Mouse (Mus musculus): ENCODE results near the gene Clip2.

DNA sequence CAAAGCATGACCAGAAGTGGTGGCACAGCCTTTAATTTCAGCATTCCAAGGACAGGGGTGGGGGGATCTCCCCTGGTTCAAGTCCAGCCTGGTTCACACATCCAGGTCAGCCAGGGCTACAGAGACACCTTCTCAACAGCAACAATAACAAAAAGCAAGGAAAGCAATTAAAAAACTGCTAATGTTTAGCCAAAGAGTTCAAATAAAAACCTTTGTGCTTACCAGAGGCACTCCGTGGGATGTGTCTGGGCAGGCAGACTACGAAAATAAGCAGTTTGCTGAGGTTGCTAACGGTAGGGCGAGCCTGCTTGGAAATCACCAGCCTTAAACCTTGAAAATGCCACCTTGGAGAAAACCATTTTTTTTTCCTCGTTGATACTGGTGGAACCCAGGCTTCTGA is 28.9 kb upstream of the Clip2 start, which contains the start of gene Rfc2:
- no peak for TF ChIP-seq NRF1 (IDR thresholded peaks at IDR 0.05; ENCODE audit: insufficient read depth, low read depth, low read length, poor library complexity, severe bottlenecking)
- no peak for TF ChIP-seq POLR2A (IDR thresholded peaks at IDR 0.05; ENCODE audit: control insufficient read depth in 1 of 2, insufficient read depth in 1 of 2, low read depth in 1 of 2, low read length in 2 of 2, poor library complexity in 1 of 2)
- TF ChIP-seq TAL1 (IDR thresholded peaks at IDR 0.05; ENCODE audit: low read length) = no peak
- no peak for TF ChIP-seq USF2 (IDR thresholded peaks at IDR 0.05; ENCODE audit: borderline replicate concordance in 1 of 2, insufficient read depth in 1 of 2, low read depth in 1 of 2, low read length in 2 of 2)
- no peak for TF ChIP-seq CTCF (IDR thresholded peaks at IDR 0.05 in 2 of 3, conservative IDR thresholded peaks at IDR 0.05 in 1 of 3; ENCODE audit: control insufficient read depth in 1 of 3, insufficient read depth in 1 of 3, low read depth in 2 of 3, low read length in 3 of 3, poor library complexity in 1 of 3, severe bottlenecking in 1 of 3)
- TF ChIP-seq ZNF384 (IDR thresholded peaks at IDR 0.05; ENCODE audit: low read depth, low read length) = no peak
- TF ChIP-seq RCOR1 (IDR thresholded peaks at IDR 0.05; ENCODE audit: low read depth, low read length) = no peak
- TF ChIP-seq ZC3H11A (IDR thresholded peaks at IDR 0.05; ENCODE audit: low read depth, low read length) = no peak
- no peak for TF ChIP-seq TBP (IDR thresholded peaks at IDR 0.05; ENCODE audit: low read depth, low read length)
- no peak for TF ChIP-seq CHD1 (IDR thresholded peaks at IDR 0.05; ENCODE audit: low read depth, low read length)
- TF ChIP-seq CHD2 (IDR thresholded peaks at IDR 0.05; ENCODE audit: low read length) = no peak

Measured in MEL (cell line).